Comparison of ENCODE assay signal across 8 mouse cellular contexts in the genomic region with DNA sequence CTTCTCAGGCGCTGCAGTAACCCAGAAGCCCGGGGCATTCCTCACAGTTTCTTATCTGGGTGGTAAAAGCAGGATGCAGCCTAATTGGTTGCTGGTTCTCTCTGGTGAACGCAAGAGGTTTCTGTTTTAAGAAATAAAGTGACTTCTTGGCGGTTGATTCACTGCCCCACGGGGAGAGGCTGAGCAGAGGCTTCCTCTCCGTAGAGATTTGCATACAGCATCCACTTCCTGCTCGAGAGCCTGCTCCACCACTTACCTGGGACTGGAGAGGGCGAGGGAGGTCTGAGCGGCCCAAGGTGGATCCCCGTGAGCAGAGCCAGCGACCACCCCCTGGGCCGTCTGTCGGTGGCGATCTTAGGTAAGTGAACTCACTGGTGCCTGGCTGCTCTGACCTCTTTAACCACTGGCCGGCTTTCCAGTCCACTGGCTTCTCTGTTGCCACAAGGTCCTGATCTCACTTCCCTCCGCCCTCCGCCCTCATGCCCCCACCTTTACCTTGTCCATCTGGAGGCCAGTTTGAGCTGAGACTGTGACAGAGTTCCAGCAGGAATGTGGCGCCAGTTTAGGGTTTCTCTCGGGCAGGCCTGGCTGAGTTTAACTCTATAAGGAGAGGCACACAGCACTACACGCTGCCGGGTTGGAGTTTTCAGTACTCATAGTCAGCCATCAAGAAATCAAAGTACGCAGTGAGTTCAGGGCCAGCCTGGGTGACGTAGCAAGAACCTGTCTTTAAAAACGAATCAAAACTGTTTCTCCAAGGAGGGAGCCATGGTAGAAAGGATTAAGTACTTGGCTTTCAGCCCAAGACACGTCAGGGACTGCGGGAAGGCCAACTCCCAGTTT. TPM values are rescaled to one million over a fixed set of nuclear protein-coding genes. Genes with fewer than 3 reads are reported as not detected.
A peak's percentile ranks its signal among the peaks of the same experiment; 100 is the strongest.
DNase-seq lines count a peak whose midpoint lies in the region; ATAC-seq and TF ChIP-seq lines count a peak whose summit lies in the region.

No protein-coding gene starts in this region.

- no peaks in the 10 kb centered on the region for H3K9me3 ChIP-seq in forebrain, embryonic 16.5 days (ENCODE audit: control insufficient read depth, low read length)
- no peaks in the 10 kb centered on the region for H3K9me3 ChIP-seq in hindbrain, embryonic 12.5 days (replicated peaks)
- H3K9me3 ChIP-seq in midbrain, postnatal 0 days (ENCODE audit: low read length): no peaks in the 10 kb centered on the region
- peaks cover 5% of the 10 kb centered on the region; the same call in 1 of the 2 replicates for H3K9me3 ChIP-seq in stomach, embryonic 16.5 days (replicated peaks; ENCODE audit: control insufficient read depth, low read length)

- TF ChIP-seq CTCF in midbrain, postnatal 0 days (IDR thresholded peaks at IDR 0.05): no peak

- peak; percentile 25; the same call in 1 of the 2 replicates for ATAC-seq in forebrain, embryonic 16.5 days
- no peak for ATAC-seq in hindbrain, embryonic 12.5 days (ENCODE audit: low FRiP score)
- ATAC-seq in midbrain, postnatal 0 days (ENCODE audit: low FRiP score): peak; percentile 47
- ATAC-seq in stomach, embryonic 16.5 days (ENCODE audit: insufficient read depth, low FRiP score): peak; percentile 78

- H3K36me3 ChIP-seq in forebrain, embryonic 16.5 days (ENCODE audit: control insufficient read depth, insufficient read depth): no peaks in the 10 kb centered on the region
- no peaks in the 10 kb centered on the region for H3K36me3 ChIP-seq in hindbrain, embryonic 12.5 days
- no peaks in the 10 kb centered on the region for H3K36me3 ChIP-seq in midbrain, postnatal 0 days (ENCODE audit: insufficient read depth, low read length)
- H3K36me3 ChIP-seq in stomach, embryonic 16.5 days (ENCODE audit: control insufficient read depth, insufficient read depth, low read length): peaks cover 9% of the 10 kb centered on the region; the same call in 1 of the 2 replicates

- peak; percentile 59 for DNase-seq in MEL-GATA-1-ER (ENCODE audit: extremely low read depth, low read depth)
- peak; percentile 78 to 90 for DNase-seq in cerebellum, adult 18-20 months
- DNase-seq in liver: peak; percentile 28
- DNase-seq in midbrain, postnatal 0 days (ENCODE audit: low spot score): peak; percentile 22
- DNase-seq in frontal cortex, postnatal 25 days (ENCODE audit: low spot score in 2 of 2): no peak

- no peak overlapping the region for H3K4me3 ChIP-seq in forebrain, embryonic 16.5 days (replicated peaks; ENCODE audit: low read length)
- 0 out of 2 replicates have a peak overlapping the region, but pooled peaks have one; percentile 10 for H3K4me3 ChIP-seq in hindbrain, embryonic 12.5 days
- no peak overlapping the region for H3K4me3 ChIP-seq in midbrain, postnatal 0 days (ENCODE audit: low read depth, low read length)
- H3K4me3 ChIP-seq in stomach, embryonic 16.5 days (replicated peaks; ENCODE audit: low read length): peak overlapping the region; percentile 64

- H3K27ac ChIP-seq in forebrain, embryonic 16.5 days (ENCODE audit: low read length): no peak overlapping the region
- H3K27ac ChIP-seq in hindbrain, embryonic 12.5 days: peak overlapping the region; percentile 60
- H3K27ac ChIP-seq in midbrain, postnatal 0 days (ENCODE audit: low read depth, low read length): no peak overlapping the region; the same call in 1 of the 2 replicates
- H3K27ac ChIP-seq in stomach, embryonic 16.5 days (ENCODE audit: low read length): peak overlapping the region; percentile 99

- H3K27me3 ChIP-seq in forebrain, embryonic 16.5 days (replicated peaks; ENCODE audit: control insufficient read depth, insufficient read depth, low read length): no peaks in the 10 kb centered on the region
- H3K27me3 ChIP-seq in hindbrain, embryonic 12.5 days: no peaks in the 10 kb centered on the region
- H3K27me3 ChIP-seq in midbrain, postnatal 0 days (ENCODE audit: insufficient read depth, low read length): no peaks in the 10 kb centered on the region
- no peaks in the 10 kb centered on the region for H3K27me3 ChIP-seq in stomach, embryonic 16.5 days (ENCODE audit: control insufficient read depth, insufficient read depth, low read length)

- peaks cover 19% of the 10 kb centered on the region for H3K4me1 ChIP-seq in forebrain, embryonic 16.5 days (replicated peaks; ENCODE audit: control insufficient read depth, insufficient read depth, low read length)
- peaks cover 25% of the 10 kb centered on the region for H3K4me1 ChIP-seq in hindbrain, embryonic 12.5 days
- H3K4me1 ChIP-seq in midbrain, postnatal 0 days (ENCODE audit: insufficient read depth, low read length): no peaks in the 10 kb centered on the region
- peaks cover 42% of the 10 kb centered on the region for H3K4me1 ChIP-seq in stomach, embryonic 16.5 days (ENCODE audit: control insufficient read depth, insufficient read depth, low read length)

- H3K4me2 ChIP-seq in forebrain, embryonic 16.5 days (ENCODE audit: low read length): peak overlapping the region; percentile 21
- peak overlapping the region; percentile 41 for H3K4me2 ChIP-seq in hindbrain, embryonic 12.5 days (replicated peaks)
- H3K4me2 ChIP-seq in midbrain, postnatal 0 days (ENCODE audit: low read depth, low read length, poor library complexity, severe bottlenecking): peak overlapping the region; percentile 28
- H3K4me2 ChIP-seq in stomach, embryonic 16.5 days (ENCODE audit: low read depth, low read length): peak overlapping the region; percentile 63

- no peak overlapping the region for H3K9ac ChIP-seq in forebrain, embryonic 16.5 days (replicated peaks; ENCODE audit: low read depth, low read length)
- H3K9ac ChIP-seq in hindbrain, embryonic 12.5 days: no peak overlapping the region
- H3K9ac ChIP-seq in midbrain, postnatal 0 days (replicated peaks; ENCODE audit: low read length, poor library complexity, severe bottlenecking): no peak overlapping the region; the same call in 1 of the 2 replicates
- H3K9ac ChIP-seq in stomach, embryonic 16.5 days (ENCODE audit: low read length): peak overlapping the region; percentile 92

- 11% methylated on average over 26 of the region's 26 CpGs for WGBS in forebrain, embryonic 16.5 days
- WGBS in hindbrain, embryonic 12.5 days: 16% methylated on average over 26 of the region's 26 CpGs
- WGBS in midbrain, postnatal 0 days: 15% methylated on average over 26 of the region's 26 CpGs
- WGBS in stomach, embryonic 16.5 days: 3% methylated on average over 26 of the region's 26 CpGs

RNA-seq across cellular contexts. Expression of a gene that starts 0.5 kb away (rescaled TPM):
- polyA plus RNA-seq in forebrain, embryonic 16.5 days (2015; fragmentation: Nextera tagmentation; extraction: Ambion mirVana): 6.3 and 6.9 TPM in 2 replicates
- polyA plus RNA-seq in hindbrain, embryonic 12.5 days (2016; fragmentation: Nextera tagmentation; extraction: Ambion mirVana): 5.8 and 7.0 TPM in 2 replicates
- 0.47 and 1.9 TPM in 2 replicates for total RNA-seq in midbrain, postnatal 0 days (2014; rRNA removed)
- polyA plus RNA-seq in midbrain, postnatal 0 days (2015; fragmentation: Nextera tagmentation; extraction: Ambion mirVana): 4.2 and 6.1 TPM in 2 replicates
- polyA plus RNA-seq in stomach, embryonic 16.5 days (2015; fragmentation: Nextera tagmentation; extraction: Ambion mirVana): 32.1 and 33.1 TPM in 2 replicates

Comparison
In these comparisons a context has a peak if more than half of its experiments do, and no peak if none do; other contexts are left out.
1. DNase-seq: peak in MEL-GATA-1-ER (single experiment), cerebellum, adult 18-20 months (2 of 2), liver (single experiment) and midbrain, postnatal 0 days (single experiment); none in frontal cortex, postnatal 25 days (0 of 2).
2. H3K27ac ChIP-seq: peak in hindbrain, embryonic 12.5 days (single experiment) and stomach, embryonic 16.5 days (single experiment); none in forebrain, embryonic 16.5 days (single experiment) and midbrain, postnatal 0 days (single experiment).
3. H3K4me3 ChIP-seq: peak in hindbrain, embryonic 12.5 days (single experiment) and stomach, embryonic 16.5 days (single experiment); none in forebrain, embryonic 16.5 days (single experiment) and midbrain, postnatal 0 days (single experiment).
4. Peak in every context shown above with its lines, with median percentiles within 50 percentile points of each other: H3K4me2 ChIP-seq.